Mouse (Mus musculus) kidney, postnatal 10 days (tissue): ENCODE measurements at regions not wholly inside any gene's neighbourhood (a gene's known extent, or its start where the extent isn't known, plus 50 kb on each side); places are given as distances from the start of the nearest gene placed in this dataset.
A peak's percentile ranks its signal among the peaks of the same experiment; 100 is the strongest.

Experiments used
- DNase-seq: peaks from one replicate; pipeline ENCODE4 v3.0.0; 2021; ENCODE audit warnings: mixed read lengths

- no peak for DNase-seq
Measured at GRCm38 (mm10) chr1:122273579-122273978, 705.8 kb upstream of the Ddx18 start.

GRCm38 (mm10) chr1:122243031-122243430, 675.2 kb upstream of the Ddx18 start:
- no peak for DNase-seq

GRCm38 (mm10) chr1:122241511-122241910, 673.7 kb upstream of the Ddx18 start:
- DNase-seq: no peak

GRCm38 (mm10) chr1:122230442-122230841, 662.7 kb upstream of the Ddx18 start:
- DNase-seq: no peak

- peak; percentile 33 for DNase-seq
Measured at GRCm38 (mm10) chr1:122212484-122212883, 644.7 kb upstream of the Ddx18 start.

- DNase-seq: no peak
Measured at GRCm38 (mm10) chr1:122208619-122209018, 640.8 kb upstream of the Ddx18 start.

GRCm38 (mm10) chr1:122169547-122169946, 601.8 kb upstream of the Ddx18 start:
- peak; percentile 20 for DNase-seq

- no peak for DNase-seq
Measured at GRCm38 (mm10) chr1:122161798-122162197, 594.0 kb upstream of the Ddx18 start.

- no peak for DNase-seq
Measured at GRCm38 (mm10) chr1:122141362-122141761, 573.6 kb upstream of the Ddx18 start.

GRCm38 (mm10) chr1:122123954-122124353, 556.2 kb upstream of the Ddx18 start:
- no peak for DNase-seq

- DNase-seq: no peak
Measured at GRCm38 (mm10) chr1:122095726-122096125, 527.9 kb upstream of the Ddx18 start.

- DNase-seq: no peak
Measured at GRCm38 (mm10) chr1:122082481-122082880, 514.7 kb upstream of the Ddx18 start.

GRCm38 (mm10) chr1:122076085-122076484, 508.3 kb upstream of the Ddx18 start:
- DNase-seq: no peak

- DNase-seq: peak; percentile 9
Measured at GRCm38 (mm10) chr1:122055146-122055545, 487.4 kb upstream of the Ddx18 start.

- no peak for DNase-seq
Measured at GRCm38 (mm10) chr1:122048112-122048725, 480.4 kb upstream of the Ddx18 start.

- DNase-seq: no peak
Measured at GRCm38 (mm10) chr1:122043896-122044295, 476.1 kb upstream of the Ddx18 start.

GRCm38 (mm10) chr1:122043114-122043513, 475.3 kb upstream of the Ddx18 start:
- no peak for DNase-seq

- no peak for DNase-seq
Measured at GRCm38 (mm10) chr1:122007749-122008148, 440.0 kb upstream of the Ddx18 start.

- no peak for DNase-seq
Measured at GRCm38 (mm10) chr1:121996461-121996860, 428.7 kb upstream of the Ddx18 start.

- DNase-seq: no peak
Measured at GRCm38 (mm10) chr1:121990653-121991052, 422.9 kb upstream of the Ddx18 start.

- DNase-seq: no peak
Measured at GRCm38 (mm10) chr1:121958942-121959341, 391.2 kb upstream of the Ddx18 start.

GRCm38 (mm10) chr1:121935911-121936310, 368.1 kb upstream of the Ddx18 start:
- DNase-seq: no peak
